Mouse (Mus musculus) layer of hippocampus, adult 2 months (tissue): ENCODE measurements around the gene Dntt. TPM values are rescaled to one million over a fixed set of nuclear protein-coding genes. Genes with fewer than 3 reads are reported as not detected.
A peak's percentile ranks its signal among the peaks of the same experiment; 100 is the strongest.

ENCODE experiments used
- DNase-seq, 2 experiments: peaks; one replicate each; pipeline ENCODE4 v3.0.0; 2022; ENCODE audit warnings: low spot score in 2 of 2
- H3K27ac ChIP-seq: fragments of 200-600 bp; 2 replicates; pipeline ENCODE4 v1.8.1; 2022
- H3K4me3 ChIP-seq: fragments of 200-600 bp; 2 replicates; pipeline ENCODE4 v1.8.1; 2022; ENCODE audit warnings: mild to moderate bottlenecking
- CTCF ChIP-seq: fragments of 200-600 bp; conservative IDR thresholded peaks from 2 replicates; pipeline ENCODE4 v1.8.1; 2022; ENCODE audit warnings: antibody characterized with exemption, mild to moderate bottlenecking, moderate library complexity
- total RNA-seq, 2 experiments: library from RNA; stranded (reverse); gene quantifications; 2 replicates each; pipeline ENCODE4 v1.2.3; 2021

Gene Dntt
- total RNA-seq, 2 experiments from 2014 or later = not detected

DNA sequence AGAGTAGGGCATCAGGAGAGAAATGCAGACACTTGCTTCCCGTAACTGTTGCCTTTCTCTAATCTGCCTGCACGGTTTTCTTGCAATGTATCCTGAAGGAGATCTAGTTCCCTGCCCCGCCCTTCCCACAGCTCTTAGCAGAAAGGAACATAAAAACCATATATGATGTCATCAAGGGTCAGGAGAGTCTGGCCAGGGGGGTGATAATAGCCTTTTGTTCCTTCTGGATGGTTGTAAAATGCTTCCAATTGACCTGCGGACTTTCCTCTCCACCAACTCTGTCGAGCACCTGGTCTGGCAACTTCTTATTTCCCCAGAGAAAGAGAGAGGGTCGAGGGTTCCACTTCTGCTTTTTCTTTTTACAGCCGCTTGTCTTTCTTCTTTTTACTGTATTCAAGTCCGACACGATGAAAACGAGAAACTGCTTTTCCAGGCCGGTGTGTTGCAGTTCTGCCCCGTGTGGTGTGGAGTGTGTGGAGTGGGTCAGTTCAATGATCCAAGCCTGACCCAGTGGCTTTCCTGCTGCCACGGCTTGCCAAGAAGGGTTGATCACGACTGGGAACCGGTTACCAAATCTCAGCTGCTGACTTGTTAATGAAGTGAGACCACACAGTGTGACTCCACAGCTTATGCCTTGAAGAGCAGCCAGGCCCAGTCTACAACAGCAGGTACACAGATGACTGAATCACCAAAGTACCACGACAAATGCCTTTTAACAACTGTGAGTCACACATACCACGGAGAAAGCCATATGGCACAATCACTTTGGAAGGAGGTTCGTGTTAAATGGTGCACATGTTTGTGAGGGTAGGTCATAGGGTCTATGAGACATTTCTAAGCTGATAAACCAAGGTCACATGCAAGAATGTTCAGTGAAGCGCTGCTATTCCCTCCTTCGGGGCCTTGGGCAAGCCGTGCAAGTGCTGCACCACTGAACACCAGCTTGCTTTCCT is 33.4 kb upstream of the Dntt start:
- peak; percentile 38 to 50 for DNase-seq
- no peak overlapping the region for H3K4me3 ChIP-seq
- peak overlapping the region; percentile 60; the same call in 1 of the 2 replicates for H3K27ac ChIP-seq
- TF ChIP-seq CTCF = no peak

- Histone ChIP-seq H3K4me3 (no peak overlapping the region), H3K27ac (no peak overlapping the region)
- TF ChIP-seq CTCF = no peak
- DNase-seq = no peak
These were observed 32.4 kb upstream of the Dntt start for GRCm38 (mm10) chr19:40996722-40997121.

DNA sequence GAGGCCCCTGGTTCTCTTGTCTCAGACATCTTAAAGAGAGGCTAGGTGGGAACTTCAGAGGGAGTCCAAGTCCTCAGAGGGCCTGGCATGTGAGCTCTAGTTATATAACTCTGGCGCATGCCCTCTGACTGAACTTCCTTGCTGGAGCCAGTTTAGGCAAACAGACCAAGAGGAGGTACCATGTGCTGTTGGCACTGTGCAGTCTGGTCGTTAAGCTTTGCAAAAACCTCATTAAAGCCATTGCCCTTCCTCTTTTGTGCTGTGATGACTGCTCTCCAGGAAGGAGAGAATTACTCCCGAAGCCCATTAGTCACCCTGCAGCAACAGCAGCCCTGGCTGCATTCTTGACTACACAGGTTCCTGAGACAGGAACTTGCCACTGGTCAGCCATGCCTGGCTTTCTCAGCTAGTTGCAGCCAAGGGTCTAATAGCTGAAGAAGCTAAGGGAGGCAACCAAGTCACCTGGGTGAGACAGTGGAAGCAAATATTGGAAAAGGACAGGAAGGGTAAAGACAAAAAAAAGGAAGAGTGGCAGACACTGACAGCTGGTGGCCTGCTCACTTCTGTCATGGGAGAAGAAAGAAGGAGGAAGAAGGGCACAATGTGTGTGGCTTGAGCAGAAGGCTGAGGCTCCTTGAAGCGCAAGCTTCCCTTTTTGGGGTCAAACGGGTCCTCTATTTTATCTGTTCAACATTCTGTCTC is 30.5 kb upstream of the Dntt start:
- DNase-seq = no peak
- no peak overlapping the region for H3K4me3 ChIP-seq
- no peak for TF ChIP-seq CTCF
- peak overlapping the region; percentile 14; the same call in 1 of the 2 replicates for H3K27ac ChIP-seq

- peak; percentile 55 for TF ChIP-seq CTCF
- DNase-seq = no peak
These were observed 29.5 kb upstream of the Dntt start for GRCm38 (mm10) chr19:40999569-40999968.

GRCm38 (mm10) chr19:41003694-41004315 is 25.3 kb upstream of the Dntt start:
- no peak overlapping the region for H3K4me3 ChIP-seq
- no peak for TF ChIP-seq CTCF

More at GRCm38 (mm10) chr19:40999569-40999968, 29.5 kb upstream of the Dntt start:
- Histone ChIP-seq H3K27ac (no peak overlapping the region), H3K4me3 (no peak overlapping the region)

DNA sequence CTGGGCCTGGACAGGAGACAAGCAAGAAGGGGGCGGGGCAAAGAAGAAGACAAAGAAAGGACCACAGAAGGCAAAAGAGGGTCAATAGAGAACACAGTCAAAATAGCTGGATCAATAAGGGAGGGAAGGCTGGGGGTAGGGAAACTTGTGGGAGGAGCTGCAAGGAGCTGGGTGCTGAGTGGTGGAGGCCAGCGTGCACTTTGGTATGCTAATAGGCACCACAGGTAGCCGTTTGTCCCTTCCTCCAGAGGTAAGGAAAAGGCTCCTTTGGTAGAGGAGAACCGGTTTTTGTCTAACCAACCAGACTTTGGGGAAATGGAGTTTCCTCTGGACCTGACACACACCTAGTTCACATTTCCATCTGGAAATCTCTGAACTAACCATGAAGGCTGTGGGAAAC is 22.5 kb upstream of the Dntt start:
- H3K4me3 ChIP-seq = no peak overlapping the region
- TF ChIP-seq CTCF = no peak
- no peak overlapping the region for H3K27ac ChIP-seq
- DNase-seq = no peak

More at GRCm38 (mm10) chr19:41003694-41004315, 25.3 kb upstream of the Dntt start:
- no peak overlapping the region for H3K27ac ChIP-seq
- DNase-seq = no peak

GRCm38 (mm10) chr19:41007326-41007725 is 21.7 kb upstream of the Dntt start:
- DNase-seq = no peak
- H3K4me3 ChIP-seq = no peak overlapping the region
- no peak for TF ChIP-seq CTCF
- H3K27ac ChIP-seq = no peak overlapping the region

DNA sequence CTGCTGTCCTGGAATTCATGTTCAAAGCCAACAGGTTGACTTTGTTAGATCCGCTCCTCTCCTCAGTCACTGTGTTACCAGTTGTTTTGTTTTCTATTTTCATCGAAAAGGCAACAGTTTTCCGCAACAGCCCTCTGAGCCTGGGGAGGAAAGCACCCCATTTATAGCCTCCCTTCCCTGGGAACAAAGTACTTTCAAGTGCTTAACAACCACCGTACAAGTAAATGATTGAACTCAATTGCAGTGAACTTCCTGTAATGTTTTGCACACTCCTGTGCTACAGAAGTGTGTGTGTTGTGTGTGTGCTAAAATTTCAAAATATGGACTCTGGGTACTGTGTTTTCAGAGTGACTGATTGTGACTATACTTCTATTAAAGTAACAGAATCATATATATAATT is 21.3 kb upstream of the Dntt start:
- DNase-seq = no peak
- no peak overlapping the region for H3K27ac ChIP-seq
- no peak overlapping the region for H3K4me3 ChIP-seq
- no peak for TF ChIP-seq CTCF

DNA sequence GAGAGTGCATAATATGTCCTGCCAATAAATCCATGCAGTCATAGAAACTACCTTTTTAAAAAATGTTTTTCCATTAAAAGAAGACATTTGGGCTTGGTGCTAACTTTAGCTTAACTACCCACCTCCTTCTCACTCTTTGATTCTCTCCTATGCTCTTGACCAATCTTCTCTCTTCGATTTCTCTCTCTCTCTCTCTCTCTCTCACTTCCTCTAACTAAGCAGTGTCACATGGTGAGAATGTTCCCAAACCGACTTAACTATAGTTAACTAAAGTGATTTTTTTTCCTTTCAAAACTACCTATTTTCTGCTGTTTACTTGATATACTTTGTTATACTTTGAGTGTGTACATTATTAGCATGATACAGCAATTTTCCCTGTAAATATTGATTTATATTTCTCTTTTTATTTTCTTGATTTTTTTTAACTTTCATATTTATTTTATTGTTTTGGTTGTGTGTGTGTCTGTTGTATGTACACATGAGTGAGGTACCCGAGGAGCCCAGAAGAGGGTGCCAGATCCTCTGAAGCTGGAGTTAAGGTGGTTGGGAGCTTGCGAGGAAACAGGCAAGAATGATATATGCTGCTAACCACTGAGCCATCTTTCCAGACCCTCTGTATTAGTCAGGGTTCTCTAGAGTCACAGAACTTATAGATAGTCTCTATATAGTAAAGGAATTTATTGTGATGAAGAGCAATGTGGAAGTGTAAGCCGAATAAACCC is 20.2 kb upstream of the Dntt start:
- DNase-seq = no peak
- Histone ChIP-seq H3K27ac (no peak overlapping the region), H3K4me3 (no peak overlapping the region)
- peak; percentile 16 for TF ChIP-seq CTCF

- TF ChIP-seq CTCF = no peak
- DNase-seq = no peak
- Histone ChIP-seq H3K27ac (no peak overlapping the region), H3K4me3 (no peak overlapping the region)
These were observed 17.4 kb upstream of the Dntt start for GRCm38 (mm10) chr19:41011676-41012075.

GRCm38 (mm10) chr19:41013591-41013990 is 15.5 kb upstream of the Dntt start:
- TF ChIP-seq CTCF = no peak
- no peak overlapping the region for H3K4me3 ChIP-seq
- no peak overlapping the region for H3K27ac ChIP-seq
- DNase-seq = no peak

DNA sequence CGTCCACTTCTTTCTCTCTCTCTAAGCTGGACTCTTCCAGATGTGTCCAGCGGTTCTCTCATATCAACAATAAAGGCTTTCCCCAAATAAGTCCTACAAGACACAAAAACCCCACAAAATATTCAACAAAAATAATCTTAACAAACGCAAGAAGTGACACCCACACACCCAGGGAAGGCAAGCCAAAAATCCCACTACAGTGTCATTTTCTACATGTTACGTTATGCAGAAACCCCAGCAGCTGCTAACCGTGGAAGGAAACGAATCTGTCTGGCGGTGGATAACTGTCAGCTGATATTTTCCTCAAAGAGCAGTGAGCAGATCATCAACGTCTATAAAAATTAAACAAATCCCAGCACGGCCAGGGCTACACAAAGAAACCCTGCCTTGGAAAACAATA is 15.1 kb upstream of the Dntt start:
- H3K4me3 ChIP-seq = no peak overlapping the region
- no peak overlapping the region for H3K27ac ChIP-seq
- no peak for TF ChIP-seq CTCF
- DNase-seq = peak in 1 of 2 experiments; percentile 37
